In the genomic region with DNA sequence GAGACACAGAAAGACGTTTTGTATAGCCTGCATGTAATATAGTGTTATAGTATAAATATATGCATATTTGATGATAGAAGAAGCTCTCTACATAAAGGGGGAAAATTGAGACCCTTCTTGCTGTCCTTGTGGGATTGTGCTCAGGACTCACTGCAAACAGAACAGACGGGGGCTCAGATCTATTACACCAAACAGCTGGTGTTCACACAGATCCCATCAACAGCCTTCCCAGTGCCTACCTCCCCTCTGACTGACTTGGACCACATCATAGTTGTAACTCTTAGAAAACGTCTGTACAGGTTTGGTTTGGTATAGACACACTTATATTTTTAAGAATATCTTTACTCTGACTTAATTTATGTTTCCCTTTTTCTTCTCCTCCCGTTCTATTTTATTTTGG, we compare ENCODE assay signal across 19 mouse cellular contexts.
"Had no signal": no experiment of that assay in that cellular context is flagged by ENCODE, and none has a peak within 500 bp of the region (broad histone marks: within the 10 kb centered on the region; RNA-seq: fewer than 3 reads in every experiment).

No protein-coding gene starts in this region.

- H3K27me3 ChIP-seq: limb, embryonic 12.5 days; limb, embryonic 15.5 days; midbrain, embryonic 12.5 days; midbrain, embryonic 15.5 days; stomach, embryonic 15.5 days had no signal

- H3K4me3 ChIP-seq: limb, embryonic 12.5 days; limb, embryonic 15.5 days; midbrain, embryonic 12.5 days; midbrain, embryonic 15.5 days; stomach, embryonic 15.5 days had no signal

- DNase-seq: kidney, adult 18-20 months; kidney, adult 9 months; kidney, postnatal 14 days; liver, postnatal 0 days; lung, embryonic 14.5 days; retina, postnatal 1 day; right cerebral cortex, postnatal 25 days; spleen, adult 18-20 months; thymus, adult 18-20 months; thymus, postnatal 36 days had no signal

- H3K4me2 ChIP-seq: limb, embryonic 12.5 days; limb, embryonic 15.5 days; liver, embryonic 11.5 days; lung, embryonic 14.5 days; midbrain, embryonic 12.5 days; midbrain, embryonic 15.5 days; stomach, embryonic 15.5 days had no signal

- ATAC-seq: liver, postnatal 0 days; lung, postnatal 0 days; midbrain, embryonic 15.5 days had no signal

- H3K27ac ChIP-seq: limb, embryonic 12.5 days; limb, embryonic 15.5 days; liver, embryonic 14.5 days; macrophage; midbrain, embryonic 12.5 days; midbrain, embryonic 15.5 days; stomach, embryonic 15.5 days had no signal

- H3K4me1 ChIP-seq: limb, embryonic 12.5 days; limb, embryonic 15.5 days; midbrain, embryonic 12.5 days; midbrain, embryonic 15.5 days; stomach, embryonic 15.5 days had no signal

- H3K36me3 ChIP-seq: limb, embryonic 12.5 days; limb, embryonic 15.5 days; midbrain, embryonic 12.5 days; midbrain, embryonic 15.5 days; stomach, embryonic 15.5 days had no signal

- H3K9me3 ChIP-seq: limb, embryonic 12.5 days; limb, embryonic 15.5 days; midbrain, embryonic 12.5 days; midbrain, embryonic 15.5 days; stomach, embryonic 15.5 days had no signal

- H3K9ac ChIP-seq: limb, embryonic 12.5 days; limb, embryonic 15.5 days; liver, embryonic 14.5 days; liver, postnatal 0 days; lung, embryonic 14.5 days; midbrain, embryonic 12.5 days; midbrain, embryonic 15.5 days; stomach, embryonic 15.5 days had no signal
